Mouse (Mus musculus): ENCODE results near the gene Chd3.

Gene Chd3

DNA sequence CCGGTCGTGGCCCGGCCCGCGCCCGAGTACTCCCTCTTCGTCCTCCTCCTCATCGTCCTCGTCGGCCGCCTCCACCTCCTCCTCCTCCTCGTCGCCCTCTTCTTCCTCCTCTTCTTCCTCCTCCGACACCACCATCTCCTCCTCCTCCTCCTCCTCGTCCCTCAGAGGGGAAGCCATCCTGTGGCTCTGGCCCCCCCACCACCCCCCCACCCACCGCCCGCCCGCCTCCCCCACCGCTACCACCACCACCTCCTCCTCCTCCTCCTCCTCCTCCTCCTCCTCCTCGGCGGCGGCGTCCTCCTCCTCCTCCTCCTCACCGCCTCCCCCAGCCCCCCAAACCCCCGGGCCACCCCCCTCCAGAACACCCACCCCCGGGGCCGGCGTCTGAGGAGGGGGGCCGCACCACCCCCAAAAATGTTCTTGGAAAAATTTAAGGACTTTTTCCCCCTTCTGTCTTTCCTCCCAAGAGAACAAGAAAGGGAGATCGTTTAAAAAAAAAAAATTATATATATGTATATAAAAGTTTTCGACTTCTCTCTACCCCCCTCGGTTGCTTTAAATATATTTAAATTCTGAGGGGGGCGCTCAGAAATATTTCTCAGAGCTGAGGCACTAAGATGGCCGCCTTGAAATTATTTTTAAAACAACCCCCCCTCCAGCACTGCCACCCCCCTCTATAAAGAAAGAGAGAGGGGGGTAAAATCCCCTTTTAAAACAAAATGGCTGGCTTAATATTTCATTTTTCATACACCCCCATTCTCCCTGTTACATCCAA, at the start of gene Chd3:
Gene Chd3 (minus strand): TSS at position 192 of the 775 bp plus-strand sequence.
- DNase-seq (ENCODE audit: low read depth, low spot score), result no peak

DNA sequence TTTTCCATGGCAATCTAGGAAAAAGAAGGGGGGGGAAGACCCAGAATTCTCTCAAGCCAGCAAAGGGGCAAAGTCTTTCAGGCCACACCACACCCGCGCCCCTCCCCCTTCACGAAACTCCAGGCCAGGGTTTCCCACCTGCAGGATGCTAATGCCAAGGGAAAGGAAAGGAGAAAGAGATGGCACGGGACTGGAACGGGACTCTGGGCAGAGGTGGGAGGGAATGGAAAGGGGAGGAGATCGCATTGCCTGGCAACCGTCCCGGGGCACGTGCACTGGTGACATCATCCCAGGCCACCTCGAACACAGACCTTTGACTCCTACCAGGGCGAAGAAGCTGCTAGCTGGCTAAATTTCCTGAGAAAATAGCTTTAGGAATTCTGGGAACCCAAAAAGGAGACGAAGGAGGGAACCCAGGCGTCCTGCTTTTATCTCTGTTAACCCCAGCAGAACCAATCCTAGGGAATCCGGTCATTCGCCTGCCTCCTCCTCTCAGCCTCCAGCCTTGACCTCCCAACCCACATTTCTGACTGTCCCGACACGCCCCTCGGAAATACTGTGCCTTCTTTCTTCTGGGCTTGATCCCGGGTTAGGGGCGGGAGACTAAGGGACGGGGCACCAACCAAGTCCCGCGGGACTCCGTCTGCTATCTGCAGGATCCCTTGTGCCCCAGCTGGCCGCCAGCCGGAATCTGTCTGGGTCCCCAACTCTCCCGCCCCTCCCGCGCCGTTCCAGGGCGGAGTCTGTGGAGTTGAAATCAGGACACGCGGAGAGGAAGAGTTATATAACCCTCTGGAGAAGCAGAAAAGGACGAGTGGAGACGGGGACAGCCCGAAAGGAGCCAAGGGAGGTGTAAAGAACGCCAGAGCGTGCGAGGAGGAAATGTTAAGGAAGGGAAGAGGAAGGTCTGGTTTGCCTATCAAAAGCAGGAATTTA, 48.5 kb upstream of the Chd3 start:
- DNase-seq (ENCODE audit: low read depth, low spot score), result peak; percentile 98

DNA sequence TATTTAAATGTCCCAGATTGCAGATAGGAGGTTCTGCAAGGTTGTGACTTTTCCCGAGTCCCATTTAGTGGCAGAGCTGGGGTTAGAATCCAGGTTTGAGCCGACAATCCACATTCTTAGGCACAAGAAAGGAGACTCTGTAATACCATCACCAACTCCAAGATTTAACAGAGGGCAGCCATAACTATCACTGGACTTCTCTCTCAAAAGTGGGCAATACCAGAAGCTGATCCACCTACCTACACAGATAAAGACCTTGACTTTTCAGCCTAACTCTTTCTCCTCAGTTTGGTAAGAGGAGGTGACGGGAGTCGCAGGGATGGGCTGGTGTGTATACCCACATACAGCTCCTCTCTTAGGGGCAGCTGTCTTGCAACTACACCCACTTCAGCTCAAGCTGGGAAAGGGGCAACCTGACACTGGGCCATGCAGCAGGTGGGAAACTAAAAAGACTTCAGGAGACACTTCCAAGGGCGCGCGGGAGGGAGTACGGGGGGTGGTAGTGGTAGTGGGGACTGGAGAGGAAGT, 47.8 kb upstream of the Chd3 start:
- DNase-seq (ENCODE audit: low read depth, low spot score), result peak; percentile 38

DNA sequence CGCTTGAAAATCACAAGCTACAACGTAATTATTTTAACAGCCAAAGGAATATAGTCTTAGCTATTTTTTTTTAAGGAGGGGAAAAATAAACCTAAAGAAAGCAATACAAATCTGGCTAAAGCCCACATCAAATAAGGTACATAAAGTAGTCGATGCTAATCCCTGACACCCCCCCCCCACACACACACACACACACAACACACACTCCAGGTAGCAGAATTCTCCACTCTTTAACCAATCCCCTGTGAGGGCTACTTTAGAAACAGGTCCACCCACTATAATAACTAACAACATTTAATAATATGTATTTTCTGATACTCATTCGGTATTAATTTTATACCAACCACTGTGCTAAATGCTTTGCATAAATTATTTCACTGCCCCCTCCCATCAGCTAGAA, 47.3 kb upstream of the Chd3 start:
- DNase-seq (ENCODE audit: low read depth, low spot score), result no peak

DNA sequence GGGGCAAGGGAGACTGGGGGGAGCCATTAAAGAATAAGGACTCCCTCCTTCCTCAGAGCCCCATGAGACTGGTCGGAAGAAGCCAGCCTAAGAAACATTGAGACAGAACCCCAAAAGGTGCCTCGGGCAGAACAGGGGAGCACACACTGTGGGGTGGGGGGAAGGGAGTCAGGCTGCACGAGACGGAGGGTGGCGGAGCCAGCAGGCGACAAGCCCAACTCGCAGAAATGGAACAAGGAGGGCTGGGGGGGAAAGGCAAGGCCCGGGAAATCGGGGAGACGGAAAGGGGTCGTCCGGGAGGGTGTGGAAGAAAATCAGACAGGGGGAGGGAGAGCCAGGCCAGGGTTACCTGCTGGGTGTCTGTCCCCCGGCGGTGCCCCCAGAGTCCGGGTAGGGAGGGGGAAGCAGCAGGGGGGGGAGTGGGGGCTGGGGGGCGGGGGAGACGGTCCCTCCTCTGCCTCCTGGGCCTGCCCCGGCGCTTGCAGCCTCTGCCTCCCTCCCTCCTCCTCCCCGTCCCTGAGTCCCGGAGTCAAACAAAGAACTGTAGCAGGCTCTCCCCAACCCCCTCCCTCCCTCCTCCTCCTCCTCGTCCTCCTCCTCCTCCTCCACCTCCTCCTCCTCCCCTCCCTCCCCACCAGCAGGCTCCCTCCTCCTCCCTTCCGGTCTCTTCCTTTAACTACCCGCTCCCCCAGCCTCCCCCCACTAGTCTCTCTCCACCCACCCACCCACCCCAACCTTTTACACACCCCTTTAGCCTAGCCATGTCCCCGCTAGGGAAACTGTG, 46.7 kb upstream of the Chd3 start:
- DNase-seq (ENCODE audit: low read depth, low spot score), result peak; percentile 90

DNA sequence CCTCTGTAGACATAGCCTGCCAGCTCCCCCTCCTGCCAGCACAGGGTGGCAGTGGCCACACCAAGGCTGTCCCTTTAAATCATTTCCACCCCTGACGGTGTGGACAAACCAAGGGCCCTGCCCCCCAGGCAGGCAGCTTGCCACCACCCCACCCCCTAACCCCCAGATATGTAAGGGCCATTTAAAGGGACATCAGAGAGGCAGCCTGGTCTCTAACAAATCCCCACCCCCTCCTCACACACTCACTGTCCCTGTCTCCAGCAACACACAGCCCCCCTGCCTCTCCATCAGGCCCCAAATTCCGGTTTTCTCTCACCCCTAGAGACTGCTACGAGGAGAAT, 46.1 kb upstream of the Chd3 start:
- DNase-seq (ENCODE audit: low read depth, low spot score), result no peak

DNA sequence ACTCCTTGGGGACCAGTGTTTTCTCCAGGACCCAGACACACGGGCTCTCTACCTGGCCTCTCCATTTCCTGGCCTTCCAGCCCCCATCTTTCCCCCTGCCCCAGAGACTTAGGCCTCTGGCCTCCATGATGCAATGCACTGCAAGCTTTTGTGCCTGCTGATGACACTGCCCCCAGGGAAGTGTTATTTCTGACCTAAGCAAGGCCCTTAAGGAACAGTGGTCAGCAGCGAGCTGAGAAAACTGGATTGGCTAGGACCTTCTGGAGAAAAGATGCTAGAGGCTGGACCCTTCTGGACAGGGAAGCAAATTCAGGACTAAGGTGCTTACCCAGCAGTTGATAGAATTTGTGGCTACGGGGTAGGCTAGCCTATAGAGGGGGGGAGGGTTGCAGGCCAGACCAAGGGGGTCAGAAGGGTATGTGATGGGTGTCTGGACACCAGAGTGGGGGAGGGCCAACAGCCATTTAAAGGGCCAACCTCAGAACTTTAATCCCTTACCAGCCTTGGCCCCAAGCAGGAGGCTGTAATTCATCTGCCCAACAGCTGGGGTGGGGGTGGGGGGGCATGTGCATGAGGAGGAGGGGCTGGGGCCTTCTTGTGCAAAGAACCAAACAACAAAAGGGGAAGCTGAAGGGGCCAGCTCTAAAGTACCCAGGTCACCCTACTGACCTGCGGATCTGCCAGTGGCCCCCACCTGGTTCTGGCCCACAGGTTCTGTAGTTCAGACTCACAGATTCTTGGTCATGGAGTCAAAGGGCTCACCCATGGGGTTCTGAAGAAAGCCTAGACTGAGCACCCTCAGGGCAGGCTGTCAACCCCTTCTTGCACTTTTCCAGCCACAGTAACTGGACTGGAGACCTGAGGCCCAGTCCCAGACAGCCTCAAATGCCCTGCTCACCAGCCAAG, 45.5 kb upstream of the Chd3 start:
- DNase-seq (ENCODE audit: low read depth, low spot score), result no peak

DNA sequence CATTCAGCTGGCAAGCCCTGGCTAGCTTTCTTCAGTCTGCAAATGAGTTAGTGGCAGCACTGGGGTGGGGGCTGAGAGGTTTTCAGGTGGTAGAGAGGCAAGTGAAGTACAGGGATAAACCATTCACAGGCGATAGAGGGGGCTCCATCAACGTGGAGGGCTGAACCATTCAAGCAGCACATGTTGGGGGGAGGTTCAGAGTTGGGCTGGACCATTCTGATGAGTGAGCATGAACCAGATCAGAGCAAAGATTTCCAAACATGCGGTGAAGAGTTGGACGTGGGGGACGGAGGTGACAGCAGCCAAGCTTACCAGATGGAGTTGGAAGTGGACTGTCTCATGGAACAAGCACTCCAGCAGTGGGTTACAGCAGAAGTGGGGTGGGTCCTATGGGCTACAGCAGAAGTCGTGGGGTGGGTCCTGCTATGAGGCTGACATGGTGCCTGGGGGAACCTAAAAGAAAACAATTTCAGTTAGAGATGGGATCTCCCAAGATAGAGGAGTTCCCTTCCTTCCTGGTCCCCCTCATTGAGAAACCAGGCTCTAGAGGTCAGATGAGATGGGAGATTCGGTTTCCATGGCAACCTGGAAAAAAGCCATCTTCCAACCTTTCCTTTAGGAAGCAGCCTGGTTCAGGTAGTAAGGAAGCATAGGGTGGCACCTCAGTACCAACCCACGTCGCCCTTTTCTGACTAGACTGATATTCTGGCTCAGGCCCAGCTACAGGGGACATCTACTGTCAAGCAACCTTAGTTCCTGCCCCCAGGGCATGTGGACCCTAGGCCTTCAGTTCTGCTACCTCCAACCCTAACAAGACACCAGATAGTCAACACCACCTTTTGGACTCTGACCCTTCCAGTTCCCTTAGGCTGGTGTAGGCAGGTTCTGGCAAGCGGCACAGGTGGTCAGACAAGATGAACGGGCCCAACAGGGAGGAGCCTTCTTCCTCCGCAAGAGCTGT, 44.3 kb upstream of the Chd3 start, which contains the start of gene Kdm6b:
Gene Kdm6b (minus strand): TSS at position 455 of the 961 bp plus-strand sequence.
- DNase-seq (ENCODE audit: low read depth, low spot score), result peak; percentile 90

DNA sequence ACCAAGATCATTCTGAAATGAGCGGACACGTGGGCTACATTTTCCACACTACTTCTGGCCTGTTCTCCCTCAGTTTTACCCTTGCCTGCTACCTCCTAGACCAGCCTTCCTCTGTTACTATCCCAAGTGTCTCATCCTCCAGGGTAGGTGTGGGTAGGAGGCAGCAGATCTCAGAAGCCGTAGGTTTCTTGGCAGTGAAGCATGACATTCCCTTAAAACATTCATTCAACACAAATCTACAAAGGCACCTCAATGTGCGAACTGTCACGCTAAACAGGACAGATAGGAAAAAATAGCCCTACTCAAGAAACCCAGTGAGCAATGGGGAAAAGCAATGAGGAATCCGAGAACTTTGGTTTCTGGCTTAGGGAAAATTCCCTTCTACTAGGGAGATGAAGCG, 43.3 kb upstream of the Chd3 start:
- no peak for DNase-seq (ENCODE audit: low read depth, low spot score)

DNA sequence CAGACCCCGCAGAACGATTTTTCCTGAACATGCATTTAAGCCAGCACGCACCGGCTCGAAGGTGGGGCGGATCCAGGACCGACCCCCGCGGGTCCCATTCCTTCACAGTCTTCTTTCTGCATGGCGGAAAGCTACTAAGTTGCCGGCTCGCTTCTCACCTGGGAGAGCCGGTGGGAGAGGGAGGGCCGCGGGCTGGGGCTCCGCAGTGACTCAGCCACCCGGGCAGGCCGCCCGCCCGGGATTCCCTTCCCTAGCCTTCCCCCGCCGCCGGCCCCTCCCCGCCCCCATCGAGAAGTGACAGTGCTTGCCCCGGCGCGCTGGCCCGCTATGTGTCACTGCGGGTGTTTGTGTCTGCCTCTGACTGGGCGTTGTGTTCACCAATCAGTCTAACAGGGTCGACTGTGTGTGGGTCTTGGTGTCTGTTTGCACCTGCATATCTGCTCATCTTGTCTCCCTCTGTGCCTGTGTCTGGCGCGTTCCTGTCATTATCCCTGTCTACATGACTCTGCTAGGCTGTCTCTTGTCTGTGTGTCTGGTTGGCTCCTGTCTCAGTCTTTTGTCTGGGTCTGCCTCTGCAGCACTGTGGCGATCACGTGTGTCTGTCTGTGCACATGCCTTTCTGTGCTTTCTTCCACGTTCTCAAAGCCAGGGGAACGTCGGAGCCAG, 42.5 kb upstream of the Chd3 start:
- DNase-seq (ENCODE audit: low read depth, low spot score), result peak; percentile 49

DNA sequence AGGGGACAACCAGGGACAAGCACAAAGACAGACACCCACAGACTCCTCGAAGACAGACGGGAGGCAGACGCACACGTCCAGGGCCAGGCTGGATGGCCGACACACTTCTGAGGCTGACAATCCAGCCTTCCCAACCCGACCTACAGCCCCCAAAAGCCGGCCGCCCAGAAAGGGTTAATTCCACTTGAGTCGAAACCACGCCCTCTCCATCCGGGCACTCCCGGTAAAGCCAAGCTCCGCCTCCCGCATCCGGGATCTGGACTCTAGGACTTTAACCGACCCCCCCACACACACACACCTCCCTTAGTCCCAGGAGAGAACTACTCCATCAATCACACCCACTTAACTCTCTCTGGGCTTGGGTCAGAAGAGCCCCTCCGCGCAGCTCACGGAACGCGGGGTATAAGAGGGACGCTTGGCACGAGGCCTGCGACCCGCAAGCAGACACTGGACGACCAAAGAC, 41.9 kb upstream of the Chd3 start:
- peak; percentile 97 for DNase-seq (ENCODE audit: low read depth, low spot score)

DNA sequence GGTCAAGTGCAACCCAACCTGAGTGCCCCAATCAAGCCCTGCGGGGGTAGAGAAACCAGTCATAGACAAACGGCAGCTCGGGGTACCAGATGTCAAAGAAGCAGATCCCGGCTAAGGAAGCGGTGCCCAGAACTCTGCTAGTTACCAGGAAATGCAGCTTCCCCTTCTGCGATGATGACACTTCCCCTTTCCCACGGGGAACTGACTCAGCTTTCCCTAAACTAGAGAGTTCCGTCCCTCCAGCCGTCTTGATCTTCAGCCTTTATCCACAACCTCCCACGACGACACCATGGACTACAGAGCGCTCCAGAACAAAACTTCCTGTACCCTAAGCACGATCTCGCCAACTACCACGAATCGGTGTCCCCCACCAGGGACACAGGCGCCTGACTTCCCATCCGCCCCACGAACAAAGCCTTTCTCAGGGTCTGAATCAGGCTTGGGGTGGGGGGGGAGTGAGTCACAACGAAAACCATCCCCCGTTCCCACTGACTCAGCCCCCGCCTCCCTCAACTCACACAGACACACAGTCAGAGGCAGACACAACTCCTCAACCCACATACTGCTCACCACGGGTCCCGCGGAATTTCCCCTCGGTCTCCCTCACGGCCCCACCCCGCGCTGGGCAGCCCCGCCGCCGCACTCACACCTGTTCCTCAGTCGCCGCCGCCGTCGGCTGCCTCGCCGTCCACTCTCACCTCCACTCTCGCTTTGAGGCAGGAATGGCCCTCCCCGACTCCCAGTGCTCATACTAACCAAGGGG, 41.3 kb upstream of the Chd3 start:
- DNase-seq (ENCODE audit: low read depth, low spot score), result peak; percentile 28

DNA sequence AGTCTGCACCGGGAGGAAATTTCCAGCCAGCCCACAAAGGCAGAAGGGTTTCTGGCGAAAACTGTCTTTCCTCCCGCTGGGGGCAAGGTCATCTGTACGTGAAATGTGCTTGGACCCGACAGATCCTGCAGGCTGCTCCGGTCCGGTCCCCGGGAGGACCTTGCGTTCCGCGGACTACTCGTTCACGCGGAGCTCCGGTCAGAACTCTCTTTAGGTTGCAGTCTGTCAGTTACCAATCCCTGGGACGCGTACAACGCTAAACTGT, 40.8 kb upstream of the Chd3 start:
- no peak for DNase-seq (ENCODE audit: low read depth, low spot score)

DNA sequence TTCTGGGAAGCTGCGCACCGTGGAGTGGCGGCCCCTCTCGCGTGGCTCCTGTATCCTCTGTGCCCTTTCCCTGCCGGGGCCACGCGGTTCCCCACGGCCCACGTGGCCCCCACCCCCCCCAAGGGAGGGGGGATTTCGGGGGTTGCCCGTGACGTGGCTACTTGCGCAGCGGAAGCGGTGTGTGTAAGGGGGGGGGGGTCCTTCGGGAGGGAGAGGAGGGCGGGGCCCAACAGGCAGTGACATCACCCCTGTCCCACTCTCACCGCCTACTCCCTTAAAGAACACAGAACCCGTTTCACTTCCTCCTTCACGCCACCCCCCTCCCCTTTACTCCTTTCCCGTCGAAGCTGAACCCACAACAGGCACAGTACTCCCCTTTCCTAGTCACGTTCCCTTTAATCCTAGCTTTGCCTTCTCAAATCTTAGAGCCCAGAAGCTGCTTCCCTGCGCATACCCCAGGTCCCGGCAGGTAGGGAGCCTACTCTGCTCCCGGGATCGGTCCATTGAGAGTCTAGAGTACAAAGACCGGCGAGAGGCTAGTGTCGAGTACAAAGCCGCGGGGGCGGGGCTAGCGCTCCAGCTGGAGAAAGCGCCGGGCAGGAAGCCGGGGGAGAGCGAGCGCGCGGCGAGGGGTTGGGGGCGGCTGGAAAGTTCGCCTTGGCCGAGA, 40.3 kb upstream of the Chd3 start:
- DNase-seq (ENCODE audit: low read depth, low spot score), result peak; percentile 87

DNA sequence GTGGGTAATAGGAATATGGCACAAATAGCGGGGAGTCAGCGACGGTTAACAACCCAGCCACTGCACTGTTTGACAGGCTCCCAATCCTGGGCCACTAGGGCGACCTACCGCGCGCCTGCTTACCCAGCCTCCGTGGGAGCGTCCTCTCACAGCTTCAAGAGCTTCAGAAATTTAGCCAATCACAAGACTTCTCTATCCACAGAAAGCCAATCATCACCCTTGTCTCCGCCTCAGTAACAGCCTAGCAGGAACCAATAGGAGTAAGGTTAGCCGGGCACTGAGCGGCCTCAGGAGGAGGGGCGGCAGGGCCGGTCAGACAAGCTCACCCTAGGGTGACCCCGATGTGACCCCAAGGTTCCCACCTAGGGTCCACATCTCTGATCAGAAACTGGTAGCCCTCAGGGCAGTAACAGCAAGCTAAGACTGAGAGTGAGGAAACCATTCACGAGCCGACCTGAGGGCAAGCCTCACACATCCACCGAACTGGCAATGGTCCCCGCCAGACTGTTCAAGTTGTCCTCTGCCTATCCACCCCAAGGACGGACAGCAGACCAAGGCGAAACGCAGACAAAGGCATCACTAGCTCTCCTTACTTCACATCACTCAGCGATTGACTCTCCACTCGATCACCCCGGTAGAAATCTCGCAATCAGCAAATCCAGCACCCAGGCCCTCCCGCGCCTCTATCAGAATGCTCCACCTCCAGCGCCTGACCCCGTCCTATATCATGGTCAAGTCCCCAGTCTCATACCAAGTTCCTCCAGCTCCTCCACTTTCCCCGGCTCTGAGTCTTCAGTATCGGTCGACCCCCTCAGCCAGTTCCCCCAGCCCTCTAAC, 39.6 kb upstream of the Chd3 start:
- DNase-seq (ENCODE audit: low read depth, low spot score), result peak; percentile 97

DNA sequence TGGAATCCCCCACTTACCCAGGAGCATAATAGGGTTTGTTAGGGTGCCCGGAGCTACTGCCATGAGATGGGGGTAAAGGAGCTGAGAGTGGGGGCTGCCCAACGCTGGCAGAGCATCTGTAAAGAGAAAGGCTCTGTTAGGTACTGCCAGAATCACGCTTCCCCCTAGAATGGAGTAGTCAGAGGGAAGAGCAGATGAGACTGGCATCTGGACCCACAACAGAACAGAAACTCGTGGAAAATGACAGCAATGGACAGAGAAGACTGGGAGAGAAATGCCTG, 38.5 kb upstream of the Chd3 start:
- DNase-seq (ENCODE audit: low read depth, low spot score), result no peak

All from ES-CJ7 (cell line).